Mouse (Mus musculus) CD4-positive, CD25-positive, alpha-beta regulatory T cell, adult 2 months (primary cell): ENCODE measurements at regions not wholly inside any gene's neighbourhood (a gene's known extent, or its start where the extent isn't known, plus 50 kb on each side); places are given as distances from the start of the nearest gene placed in this dataset.
"Not testable (repeated sequence)": the region's sequence is repeated elsewhere in the genome, so short reads cannot be mapped to it uniquely, and the experiment has no call there.

Experiments used
- DNase-seq: peaks from one replicate; pipeline ENCODE4 v3.0.0-alpha.2; 2012; ENCODE audit warnings: low read depth, low spot score

- no peak for DNase-seq
Observed at GRCm38 (mm10) chr15:5847413-5848100, 452.0 kb upstream of the Dab2 start.

GRCm38 (mm10) chr15:5852523-5852922 lies 447.1 kb upstream of the Dab2 start:
- DNase-seq: no peak

- no peak for DNase-seq
Observed at GRCm38 (mm10) chr15:5869289-5869688, 430.3 kb upstream of the Dab2 start.

- no peak for DNase-seq
Observed at GRCm38 (mm10) chr15:5869866-5870265, 429.7 kb upstream of the Dab2 start.

GRCm38 (mm10) chr15:5872042-5872441 lies 427.5 kb upstream of the Dab2 start:
- no peak for DNase-seq

GRCm38 (mm10) chr15:5877749-5878148 lies 421.8 kb upstream of the Dab2 start:
- DNase-seq: no peak

- peak; percentile 29 for DNase-seq
Observed at GRCm38 (mm10) chr15:5891188-5891587, 408.4 kb upstream of the Dab2 start.

GRCm38 (mm10) chr15:5892034-5892433 lies 407.6 kb upstream of the Dab2 start:
- no peak for DNase-seq

GRCm38 (mm10) chr15:5895688-5896470 lies 403.7 kb upstream of the Dab2 start:
- not testable (repeated sequence) for DNase-seq

GRCm38 (mm10) chr15:5915261-5915660 lies 384.3 kb upstream of the Dab2 start:
- DNase-seq: peak; percentile 72

GRCm38 (mm10) chr15:5920058-5920457 lies 379.5 kb upstream of the Dab2 start:
- DNase-seq: no peak

- no peak for DNase-seq
Observed at GRCm38 (mm10) chr15:5927768-5928167, 371.8 kb upstream of the Dab2 start.

- DNase-seq: no peak
Observed at GRCm38 (mm10) chr15:5933586-5933985, 366.0 kb upstream of the Dab2 start.

GRCm38 (mm10) chr15:5940945-5941344 lies 358.6 kb upstream of the Dab2 start:
- no peak for DNase-seq

- no peak for DNase-seq
Observed at GRCm38 (mm10) chr15:5946650-5947049, 352.9 kb upstream of the Dab2 start.

- DNase-seq: no peak
Observed at GRCm38 (mm10) chr15:5950919-5951318, 348.7 kb upstream of the Dab2 start.

GRCm38 (mm10) chr15:5951661-5952060 lies 347.9 kb upstream of the Dab2 start:
- DNase-seq: not testable (repeated sequence)

- no peak for DNase-seq
Observed at GRCm38 (mm10) chr15:5953106-5953505, 346.5 kb upstream of the Dab2 start.

GRCm38 (mm10) chr15:5991351-5992065 lies 308.1 kb upstream of the Dab2 start:
- DNase-seq: no peak

- DNase-seq: not testable (repeated sequence)
Observed at GRCm38 (mm10) chr15:5992146-5992545, 307.4 kb upstream of the Dab2 start.

- DNase-seq: no peak
Observed at GRCm38 (mm10) chr15:6000816-6001215, 298.8 kb upstream of the Dab2 start.

GRCm38 (mm10) chr15:6001394-6001793 lies 298.2 kb upstream of the Dab2 start:
- DNase-seq: no peak
